ENCODE assay signal across 9 mouse cellular contexts in the genomic region with DNA sequence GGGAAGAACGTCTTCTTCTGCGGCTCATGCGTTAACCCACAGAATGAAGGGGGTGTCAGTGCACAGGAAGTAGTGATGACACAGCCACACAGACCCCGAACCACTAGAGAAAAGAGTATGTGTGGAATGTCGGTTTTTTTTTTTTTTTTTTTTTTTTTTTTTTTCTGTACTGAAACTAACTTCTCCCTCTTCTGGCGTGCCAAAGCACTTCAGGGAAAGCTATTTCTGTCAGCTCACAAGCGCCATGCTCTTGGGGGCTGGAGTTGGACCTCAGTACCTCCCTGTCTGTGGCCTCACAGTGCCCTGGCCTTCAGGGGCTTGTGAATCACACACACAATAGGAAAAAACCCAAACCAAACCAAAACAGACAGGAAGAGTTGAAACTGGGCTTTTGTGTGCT.
DNase-seq lines count a peak whose midpoint lies in the region; ATAC-seq lines count a peak whose summit lies in the region.
"Had no signal": no experiment of that assay in that cellular context is flagged by ENCODE, and none has a peak within 500 bp of the region (broad histone marks: within the 10 kb centered on the region; RNA-seq: fewer than 3 reads in every experiment).

No protein-coding gene starts in this region.

- DNase-seq in embryo, embryonic 10 days (ENCODE audit: low spot score) = peak; percentile 37
- no peak for DNase-seq in embryo, embryonic 10.5 days (ENCODE audit: low spot score)
- no peak for DNase-seq in lung, adult 18-20 months
- DNase-seq in embryonic facial prominence, embryonic 14.5 days (ENCODE audit: low spot score) = peak; percentile 66
- DNase-seq in lung, postnatal 4 days = peak; percentile 28 to 39
- DNase-seq in c-Kit-positive CD71-positive TER-119-positive erythroid progenitor cells, embryonic 14.5 days (ENCODE audit: low spot score) = no peak

- peaks cover 16% of the 10 kb centered on the region for H3K27me3 ChIP-seq in lung, embryonic 15.5 days
- peaks cover 16% of the 10 kb centered on the region for H3K27me3 ChIP-seq in embryonic facial prominence, embryonic 14.5 days (replicated peaks; ENCODE audit: control insufficient read depth, insufficient read depth, low read length)

- no peak overlapping the region for H3K9ac ChIP-seq in lung, embryonic 15.5 days
- H3K9ac ChIP-seq in embryonic facial prominence, embryonic 14.5 days (ENCODE audit: low read depth, low read length) = no peak overlapping the region

- 3% methylated on average over 7 of the region's 7 CpGs for WGBS in lung, embryonic 15.5 days
- WGBS in embryonic facial prominence, embryonic 14.5 days = 4% methylated on average over 7 of the region's 7 CpGs

- H3K4me2 ChIP-seq in lung, embryonic 15.5 days = peak overlapping the region; percentile 40
- H3K4me2 ChIP-seq in embryonic facial prominence, embryonic 14.5 days (ENCODE audit: low read depth, low read length) = peak overlapping the region; percentile 37; the same call in 1 of the 2 replicates
- H3K4me2 ChIP-seq: limb, embryonic 12.5 days had no signal

- H3K9me3 ChIP-seq in lung, embryonic 15.5 days = no peaks in the 10 kb centered on the region
- no peaks in the 10 kb centered on the region for H3K9me3 ChIP-seq in embryonic facial prominence, embryonic 14.5 days (ENCODE audit: control insufficient read depth, low read length)
- H3K9me3 ChIP-seq: limb, embryonic 12.5 days had no signal

- H3K4me1 ChIP-seq in lung, embryonic 15.5 days = peaks cover 26% of the 10 kb centered on the region
- H3K4me1 ChIP-seq in embryonic facial prominence, embryonic 14.5 days (ENCODE audit: control insufficient read depth, insufficient read depth, low read length) = peaks cover 18% of the 10 kb centered on the region

- no peak overlapping the region for H3K4me3 ChIP-seq in lung, embryonic 15.5 days
- no peak overlapping the region for H3K4me3 ChIP-seq in embryonic facial prominence, embryonic 14.5 days (ENCODE audit: low read depth, low read length)
- H3K4me3 ChIP-seq: limb, embryonic 12.5 days had no signal

- 0 out of 2 replicates have a peak overlapping the region, but pooled peaks have one; percentile 31 for H3K27ac ChIP-seq in lung, embryonic 15.5 days
- H3K27ac ChIP-seq in embryonic facial prominence, embryonic 14.5 days (replicated peaks; ENCODE audit: low read depth, low read length) = peak overlapping the region; percentile 16; the same call in 1 of the 2 replicates
- H3K27ac ChIP-seq: limb, embryonic 12.5 days had no signal

- no peaks in the 10 kb centered on the region for H3K36me3 ChIP-seq in lung, embryonic 15.5 days
- H3K36me3 ChIP-seq in embryonic facial prominence, embryonic 14.5 days (ENCODE audit: control insufficient read depth, insufficient read depth, low read length) = no peaks in the 10 kb centered on the region
- H3K36me3 ChIP-seq: limb, embryonic 12.5 days had no signal

- ATAC-seq in lung, embryonic 15.5 days (ENCODE audit: borderline replicate concordance, extremely low read depth, low FRiP score, low TSS enrichment) = no peak
- no peak for ATAC-seq in embryonic facial prominence, embryonic 14.5 days (ENCODE audit: low read depth)
- no peak for ATAC-seq in cerebellum, adult (ENCODE audit: insufficient number of reproducible peaks, low FRiP score, low TSS enrichment)

Comparison
In these comparisons a context has a peak if more than half of its experiments do, and no peak if none do; other contexts are left out.
1. DNase-seq: peak in embryo, embryonic 10 days (single experiment), embryonic facial prominence, embryonic 14.5 days (single experiment) and lung, postnatal 4 days (2 of 2); none in embryo, embryonic 10.5 days (single experiment), lung, adult 18-20 months (0 of 2) and c-Kit-positive CD71-positive TER-119-positive erythroid progenitor cells, embryonic 14.5 days (single experiment).